Mouse (Mus musculus): ENCODE results near the gene Olfr1402.

- TF ChIP-seq CTCF (conservative IDR thresholded peaks at IDR 0.05; ENCODE audit: low read length) (no peak), POU5F1 (IDR thresholded peaks at IDR 0.05; ENCODE audit: borderline replicate concordance, low read length) (no peak), NANOG (IDR thresholded peaks at IDR 0.05; ENCODE audit: borderline replicate concordance, low read length) (no peak)
Measured at GRCm38 (mm10) chr3:97438619-97439018, 16.8 kb upstream of the Olfr1402 start.
